Mouse (Mus musculus) stomach, postnatal 0 days (tissue): ENCODE data around the gene Rtkn2. TPM values are rescaled to one million over a fixed set of nuclear protein-coding genes. Genes with fewer than 3 reads are reported as not detected.
"Not testable (repeated sequence)": the region's sequence is repeated elsewhere in the genome, so short reads cannot be mapped to it uniquely, and the experiment has no call there.

ENCODE experiments used
- ATAC-seq: fragments of 200-750 bp; cut with Nextera tagmentation; 2 replicates; pipeline ENCODE4 v1.8.0; 2017; ENCODE audit not compliant: low FRiP score, low TSS enrichment
- DNase-seq: peaks from one replicate; pipeline ENCODE4 v3.0.0-alpha.2; 2016; ENCODE audit warnings: low spot score
- H3K27ac ChIP-seq: fragments of 300-500 bp; sonication (generic); replicated peaks from 2 replicates; pipeline ENCODE4 v1.5.1; 2014; ENCODE audit warnings: mild to moderate bottlenecking, control low read depth
- H3K27me3 ChIP-seq: fragments of 300-500 bp; sonication (generic); 2 replicates; pipeline ENCODE4 v1.6.1; 2014; ENCODE audit warnings: low read length; ENCODE audit not compliant: control insufficient read depth, insufficient read depth
- H3K36me3 ChIP-seq: fragments of 300-500 bp; sonication (generic); 2 replicates; pipeline ENCODE4 v1.6.1; 2014; ENCODE audit warnings: low read length, mixed read lengths; ENCODE audit not compliant: control insufficient read depth, insufficient read depth
- H3K4me1 ChIP-seq: fragments of 300-500 bp; sonication (generic); replicated peaks from 2 replicates; pipeline ENCODE4 v1.6.1; 2014; ENCODE audit warnings: antibody characterized with exemption; ENCODE audit not compliant: control insufficient read depth, insufficient read depth
- H3K4me2 ChIP-seq: fragments of 300-500 bp; sonication (generic); replicated peaks from 2 replicates; pipeline ENCODE4 v1.6.1; 2014; ENCODE audit warnings: low read depth, mild to moderate bottlenecking, control low read depth, moderate library complexity
- H3K4me3 ChIP-seq: fragments of 300-500 bp; sonication (generic); 2 replicates; pipeline ENCODE4 v1.5.1; 2014; ENCODE audit warnings: low read depth, low read length, control low read depth
- H3K9ac ChIP-seq: fragments of 300-500 bp; sonication (generic); 2 replicates; pipeline ENCODE4 v1.6.1; 2014; ENCODE audit warnings: mild to moderate bottlenecking, low read length, control low read depth, mixed read lengths
- H3K9me3 ChIP-seq: fragments of 300-500 bp; sonication (generic); 2 replicates; pipeline ENCODE4 v1.6.1; 2016; ENCODE audit warnings: low read length; ENCODE audit not compliant: control insufficient read depth
- CTCF ChIP-seq: IDR thresholded peaks from 2 replicates; pipeline ENCODE4 v1.5.1; 2016; ENCODE audit warnings: antibody characterized with exemption, low read depth, mild to moderate bottlenecking, moderate library complexity
- EP300 ChIP-seq: optimal IDR thresholded peaks from 2 replicates; pipeline ENCODE3; 2016; ENCODE audit warnings: antibody characterized with exemption
- WGBS: fragments of 180-500 bp; shearing (Covaris S2); extraction: QIAGEN DNeasy Blood & Tissue Kit; methylation state at CpG from one replicate; pipeline ENCODE4 v1.1.7; 2014; 5-methylcytosine and 5-hydroxymethylcytosine counted together
- polyA plus RNA-seq: library from polyadenylated mRNA; unstranded; fragments of >200 nt; fragmentation: Nextera tagmentation; extraction: Ambion mirVana; gene quantifications from 2 replicates; pipeline ENCODE4 v1.2.1, GENCODE M21; 2015

The Rtkn2 gene
- polyA plus RNA-seq, 1 experiment from 2014 or later, result 1.8 TPM

DNA sequence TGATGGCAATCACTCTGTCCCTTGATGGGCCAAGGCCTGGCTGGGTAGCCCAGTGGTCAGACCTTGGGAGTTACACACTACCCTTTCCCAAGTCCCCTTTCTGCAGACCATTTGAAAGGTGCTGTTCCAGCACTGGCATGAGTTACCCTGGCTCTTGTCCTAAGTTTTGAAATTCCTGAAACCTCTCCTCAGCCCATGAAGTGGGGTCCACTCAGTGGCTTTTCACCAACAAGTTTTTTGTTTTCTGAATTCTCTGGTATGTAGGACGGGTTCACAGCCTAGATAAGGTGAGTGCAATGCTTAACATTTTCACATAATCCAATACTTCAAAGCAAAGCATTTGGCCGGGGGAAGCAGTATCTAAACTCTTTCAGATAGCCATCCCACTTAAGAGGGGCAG is 115.8 kb downstream of the Rtkn2 start:
- DNase-seq, result no peak
- H3K4me2 ChIP-seq, result no peak overlapping the region
- no peak overlapping the region for H3K27ac ChIP-seq
- H3K9me3 ChIP-seq, result no peaks in the 10 kb centered on the region
- no peaks in the 10 kb centered on the region for H3K27me3 ChIP-seq
- H3K4me3 ChIP-seq, result no peak overlapping the region
- no peak for ATAC-seq
- H3K4me1 ChIP-seq, result no peaks in the 10 kb centered on the region
- TF ChIP-seq CTCF (no peak), EP300 (no peak)
- peaks cover 27% of the 10 kb centered on the region for H3K36me3 ChIP-seq
- WGBS, result 88% methylated on average over 2 of the region's 2 CpGs
- no peak overlapping the region for H3K9ac ChIP-seq

DNA sequence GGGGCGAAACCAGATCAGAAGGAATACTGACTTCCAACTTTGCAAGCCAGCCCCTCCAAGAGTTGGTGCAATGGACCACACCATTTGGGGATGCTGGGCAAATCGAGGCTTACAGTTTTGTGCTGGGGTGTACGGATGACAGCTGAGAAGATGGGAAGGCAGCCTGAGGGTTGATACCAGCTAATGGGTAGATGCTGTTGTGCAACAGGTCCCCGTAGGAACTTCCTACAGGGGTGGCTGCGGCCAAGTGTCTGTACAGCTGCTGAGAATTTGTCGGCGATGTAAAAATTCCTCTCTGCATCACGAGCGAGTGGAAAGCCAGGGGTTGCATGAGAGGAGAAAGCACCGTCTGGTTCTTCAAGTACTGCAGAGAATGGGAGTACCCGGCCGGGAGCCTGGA is 117.0 kb downstream of the Rtkn2 start:
- WGBS, result 93% methylated on average over 12 of the region's 12 CpGs
- Histone ChIP-seq H3K36me3 (peaks cover 29% of the 10 kb centered on the region), H3K9me3 (no peaks in the 10 kb centered on the region), H3K27ac (no peak overlapping the region), H3K4me2 (no peak overlapping the region), H3K27me3 (no peaks in the 10 kb centered on the region), H3K9ac (no peak overlapping the region), H3K4me1 (no peaks in the 10 kb centered on the region), H3K4me3 (no peak overlapping the region)
- DNase-seq (no peak), ATAC-seq (no peak)
- TF ChIP-seq EP300, result no peak

DNA sequence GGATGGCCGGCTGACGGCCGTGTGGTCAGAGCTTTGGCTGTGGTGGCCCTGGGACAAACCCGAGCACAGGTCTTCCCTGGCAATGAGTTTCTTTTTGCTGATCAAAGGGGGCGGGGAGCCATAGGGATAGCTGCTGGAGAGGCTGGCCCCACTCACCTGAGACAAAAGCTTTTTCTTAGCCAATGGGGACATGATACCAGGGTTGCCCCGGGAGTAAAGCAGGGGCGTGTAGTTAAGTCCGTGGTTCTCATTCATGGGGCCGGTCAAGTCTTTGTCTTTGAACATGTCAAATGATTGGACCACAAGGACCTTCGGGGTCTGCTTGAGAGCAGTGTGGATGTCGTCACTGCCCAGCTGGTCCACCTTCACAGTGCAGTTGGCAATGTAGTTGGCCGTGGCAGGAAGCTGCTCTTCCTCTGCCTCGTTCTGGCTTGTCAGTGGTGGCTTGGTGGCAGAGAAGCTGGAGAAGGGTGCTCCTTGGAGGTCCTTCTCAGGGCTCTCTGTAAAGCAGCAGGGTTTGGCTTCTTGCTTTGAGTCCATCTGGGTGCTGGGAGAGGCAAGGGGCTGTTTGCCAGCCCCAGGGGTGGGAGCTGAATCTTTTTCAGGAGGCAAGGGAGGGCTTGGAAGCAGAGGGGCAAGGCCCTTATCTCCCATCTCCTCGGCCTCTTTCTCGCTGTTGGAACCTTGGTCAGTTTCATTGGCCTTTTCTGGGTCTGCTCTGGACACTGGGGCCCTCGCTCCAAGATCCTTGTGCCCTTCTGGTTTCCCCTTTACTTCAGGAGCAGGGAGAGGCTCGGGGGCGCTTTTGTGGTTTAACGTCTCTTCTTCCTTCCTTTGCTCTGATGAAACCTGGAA is 118.7 kb downstream of the Rtkn2 start:
- H3K27ac ChIP-seq, result no peak overlapping the region
- no peak for TF ChIP-seq EP300
- TF ChIP-seq CTCF, result no peak
- no peak for DNase-seq
- H3K4me1 ChIP-seq, result no peaks in the 10 kb centered on the region
- H3K27me3 ChIP-seq, result no peaks in the 10 kb centered on the region
- ATAC-seq, result no peak
- H3K4me2 ChIP-seq, result no peak overlapping the region
- no peak overlapping the region for H3K9ac ChIP-seq
- no peak overlapping the region for H3K4me3 ChIP-seq
- H3K36me3 ChIP-seq, result peaks cover 29% of the 10 kb centered on the region
- no peaks in the 10 kb centered on the region for H3K9me3 ChIP-seq
- 93% methylated on average over 19 of the region's 19 CpGs for WGBS

DNA sequence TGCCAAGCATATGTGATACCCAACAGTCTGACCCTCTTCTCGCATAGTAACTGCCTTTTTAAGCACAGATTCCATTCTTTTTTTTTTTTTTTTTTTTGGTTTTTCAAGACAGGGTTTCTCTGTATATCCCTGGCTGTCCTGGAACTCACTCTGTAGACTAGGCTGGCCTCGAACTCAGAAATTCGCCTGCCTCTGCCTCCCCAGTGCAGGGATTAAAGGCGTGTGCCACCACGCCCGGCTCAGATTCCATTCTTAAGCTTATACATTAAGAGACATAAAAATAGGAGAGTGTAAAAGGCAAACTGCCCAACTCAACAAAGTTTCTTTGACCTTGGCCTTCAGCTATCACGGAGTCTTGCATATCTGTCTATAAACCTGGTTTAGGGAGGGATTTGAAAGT is 120.4 kb downstream of the Rtkn2 start:
- DNase-seq, H3K9me3 ChIP-seq: not testable (repeated sequence)
- peaks cover 29% of the 10 kb centered on the region for H3K36me3 ChIP-seq

DNA sequence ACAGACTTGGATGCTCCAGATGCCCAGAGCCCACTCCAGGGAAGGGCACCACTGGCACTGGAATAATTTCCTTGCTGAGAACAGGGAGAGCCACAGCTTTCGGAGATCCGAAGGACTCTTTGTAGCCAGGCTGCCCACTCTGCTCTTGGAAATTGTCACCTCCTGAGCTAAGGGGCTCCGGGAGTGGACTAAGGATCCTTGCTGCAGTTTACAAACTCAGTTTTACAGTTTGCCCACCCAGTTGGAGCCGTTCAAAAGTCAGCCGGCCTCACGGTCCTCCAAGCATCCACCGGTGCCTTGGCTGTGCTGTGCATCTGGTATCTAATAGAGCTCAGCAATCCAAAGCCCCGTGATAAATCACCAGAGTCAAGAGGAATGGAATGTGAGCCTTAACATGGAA is 121.1 kb downstream of the Rtkn2 start:
- Histone ChIP-seq H3K4me1 (peaks cover 6% of the 10 kb centered on the region), H3K4me2 (no peak overlapping the region), H3K36me3 (peaks cover 26% of the 10 kb centered on the region), H3K9me3 (no peaks in the 10 kb centered on the region), H3K27me3 (no peaks in the 10 kb centered on the region), H3K4me3 (no peak overlapping the region), H3K9ac (no peak overlapping the region), H3K27ac (no peak overlapping the region)
- TF ChIP-seq EP300 (no peak), CTCF (no peak)
- DNase-seq (no peak), ATAC-seq (no peak)
- WGBS, result 69% methylated on average over 8 of the region's 8 CpGs

More for the DNA sequence above, 120.4 kb downstream of the Rtkn2 start:
- WGBS, result 90% methylated on average over 7 of the region's 7 CpGs
- H3K27me3 ChIP-seq, H3K4me1 ChIP-seq, H3K27ac ChIP-seq, H3K4me3 ChIP-seq, H3K9ac ChIP-seq, H3K4me2 ChIP-seq, ATAC-seq: not testable (repeated sequence)

DNA sequence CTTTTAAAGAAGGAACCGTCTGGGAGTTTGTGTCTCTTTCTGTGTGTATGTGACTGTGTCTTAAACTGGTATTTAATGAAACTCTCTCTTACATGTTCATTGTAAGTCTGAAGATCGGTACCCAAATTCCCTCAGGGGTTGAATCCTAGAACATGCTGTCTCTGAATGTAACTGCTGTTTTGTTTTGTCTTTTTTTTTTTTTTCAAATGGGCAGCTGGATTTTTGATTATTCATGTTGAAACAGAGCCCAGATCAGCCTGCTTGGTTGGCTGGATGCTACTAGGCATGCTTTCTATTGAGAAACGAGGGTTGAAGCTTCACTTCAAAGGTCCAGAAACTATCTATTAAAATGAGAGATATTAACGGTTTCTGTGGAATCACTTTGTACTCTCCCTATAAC is 121.9 kb downstream of the Rtkn2 start:
- Histone ChIP-seq H3K36me3 (peaks cover 23% of the 10 kb centered on the region), H3K9ac (no peak overlapping the region)

More for the DNA sequence above, 121.9 kb downstream of the Rtkn2 start:
- H3K27ac ChIP-seq, result no peak overlapping the region
- no peak overlapping the region for H3K4me3 ChIP-seq
- TF ChIP-seq EP300, result no peak
- no peak for TF ChIP-seq CTCF
- peaks cover 9% of the 10 kb centered on the region for H3K4me1 ChIP-seq
- no peaks in the 10 kb centered on the region for H3K27me3 ChIP-seq
- ATAC-seq (no peak), DNase-seq (no peak)
- H3K4me2 ChIP-seq, result no peak overlapping the region
- H3K9me3 ChIP-seq, result no peaks in the 10 kb centered on the region
- WGBS, result 53% methylated on average over 4 of the region's 4 CpGs
